ENCODE assay signal across 21 mouse cellular contexts in the genomic region with DNA sequence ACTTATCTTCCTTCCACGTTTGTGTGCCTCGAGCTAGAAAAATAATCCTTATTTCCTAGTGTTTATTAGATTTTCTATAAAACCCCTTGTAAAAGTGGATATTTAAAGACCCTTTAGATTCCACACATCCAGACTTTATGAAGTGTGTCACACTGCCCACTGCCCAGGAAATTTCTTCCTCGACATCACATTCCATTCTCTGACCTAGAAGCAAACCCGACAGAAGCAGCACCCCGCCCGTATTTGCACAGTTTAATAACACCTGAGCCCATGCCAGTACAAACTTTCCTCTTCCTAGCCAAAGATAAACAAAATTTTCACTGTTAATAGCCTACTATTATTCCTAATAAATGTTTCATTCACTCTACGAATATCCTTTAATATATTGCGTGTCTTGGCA.
DNase-seq lines count a peak whose midpoint lies in the region; ATAC-seq and TF ChIP-seq lines count a peak whose summit lies in the region.
"Had no signal": no experiment of that assay in that cellular context is flagged by ENCODE, and none has a peak within 500 bp of the region (broad histone marks: within the 10 kb centered on the region; RNA-seq: fewer than 3 reads in every experiment).

No protein-coding gene starts in this region.

- TF ChIP-seq CTCF in heart, adult 2 months (IDR thresholded peaks at IDR 0.05), result no peak
- TF ChIP-seq CTCF in kidney, postnatal 0 days (IDR thresholded peaks at IDR 0.05; ENCODE audit: low read depth), result no peak
- TF ChIP-seq CTCF in lung, adult 2 months (IDR thresholded peaks at IDR 0.05; ENCODE audit: insufficient read depth, low read length), result no peak

- no peak overlapping the region for H3K4me2 ChIP-seq in kidney, postnatal 0 days (ENCODE audit: low read length)
- H3K4me2 ChIP-seq in lung, embryonic 16.5 days (ENCODE audit: low read depth, low read length), result no peak overlapping the region
- no peak overlapping the region for H3K4me2 ChIP-seq in stomach, embryonic 16.5 days (ENCODE audit: low read depth, low read length)
- H3K4me2 ChIP-seq: embryonic facial prominence, embryonic 15.5 days; hindbrain, embryonic 12.5 days had no signal

- no peaks in the 10 kb centered on the region for H3K9me3 ChIP-seq in heart, embryonic 10.5 days
- H3K9me3 ChIP-seq in kidney, postnatal 0 days (replicated peaks; ENCODE audit: low read length), result no peaks in the 10 kb centered on the region
- no peaks in the 10 kb centered on the region for H3K9me3 ChIP-seq in lung, embryonic 16.5 days (ENCODE audit: control insufficient read depth, low read length)
- no peaks in the 10 kb centered on the region for H3K9me3 ChIP-seq in stomach, embryonic 16.5 days (replicated peaks; ENCODE audit: control insufficient read depth, low read length)
- H3K9me3 ChIP-seq: embryonic facial prominence, embryonic 15.5 days; forebrain, embryonic 10.5 days; hindbrain, embryonic 12.5 days had no signal

- H3K79me2 ChIP-seq in heart, adult 2 months (replicated peaks; ENCODE audit: control insufficient read depth, insufficient read depth, low read length), result no peaks in the 10 kb centered on the region

- TF ChIP-seq POLR2A in heart, adult 2 months (IDR thresholded peaks at IDR 0.05; ENCODE audit: insufficient read depth, low read depth, low read length), result no peak
- no peak for TF ChIP-seq POLR2A in lung, adult 2 months (IDR thresholded peaks at IDR 0.05; ENCODE audit: borderline replicate concordance, extremely low read depth, low read depth, low read length)

- ATAC-seq in kidney, postnatal 0 days (replicated peaks; ENCODE audit: low FRiP score, low read depth), result no peak
- ATAC-seq in lung, embryonic 16.5 days (ENCODE audit: low read depth), result peak; percentile 77; the same call in 1 of the 2 replicates
- peak; percentile 13; the same call in 1 of the 2 replicates for ATAC-seq in stomach, embryonic 16.5 days (ENCODE audit: insufficient read depth, low FRiP score)
- ATAC-seq: forebrain, embryonic 14.5 days had no signal

- no peak for TF ChIP-seq EP300 in heart, adult 2 months (IDR thresholded peaks at IDR 0.05; ENCODE audit: insufficient read depth, low read depth, low read length)

- no peak overlapping the region for H3K9ac ChIP-seq in heart, adult 2 months (ENCODE audit: low read depth, low read length)
- no peak overlapping the region for H3K9ac ChIP-seq in kidney, postnatal 0 days (ENCODE audit: low read depth, low read length)
- H3K9ac ChIP-seq in lung, embryonic 16.5 days (ENCODE audit: low read length), result no peak overlapping the region
- no peak overlapping the region for H3K9ac ChIP-seq in stomach, embryonic 16.5 days (ENCODE audit: low read length)
- H3K9ac ChIP-seq: embryonic facial prominence, embryonic 15.5 days; hindbrain, embryonic 12.5 days had no signal

- H3K4me3 ChIP-seq in heart, embryonic 10.5 days, result no peak overlapping the region
- no peak overlapping the region for H3K4me3 ChIP-seq in heart, adult 2 months
- H3K4me3 ChIP-seq in kidney, postnatal 0 days (replicated peaks; ENCODE audit: low read depth, low read length), result no peak overlapping the region
- no peak overlapping the region for H3K4me3 ChIP-seq in lung, embryonic 16.5 days (ENCODE audit: low read length)
- no peak overlapping the region for H3K4me3 ChIP-seq in lung, adult 2 months (replicated peaks; ENCODE audit: extremely low read depth, low read depth, low read length)
- no peak overlapping the region for H3K4me3 ChIP-seq in stomach, embryonic 16.5 days (replicated peaks; ENCODE audit: low read length)
- H3K4me3 ChIP-seq: embryonic facial prominence, embryonic 15.5 days; erythroblast, embryonic 14.5 days; forebrain, embryonic 10.5 days; hindbrain, embryonic 12.5 days had no signal

- no peaks in the 10 kb centered on the region for H3K36me3 ChIP-seq in heart, embryonic 10.5 days
- no peaks in the 10 kb centered on the region for H3K36me3 ChIP-seq in heart, adult 2 months (ENCODE audit: control insufficient read depth, insufficient read depth, low read length)
- H3K36me3 ChIP-seq in kidney, postnatal 0 days (ENCODE audit: insufficient read depth, low read length), result no peaks in the 10 kb centered on the region
- no peaks in the 10 kb centered on the region for H3K36me3 ChIP-seq in lung, embryonic 16.5 days (ENCODE audit: control insufficient read depth, insufficient read depth, low read length)
- H3K36me3 ChIP-seq in stomach, embryonic 16.5 days (ENCODE audit: control insufficient read depth, insufficient read depth, low read length), result no peaks in the 10 kb centered on the region
- H3K36me3 ChIP-seq: embryonic facial prominence, embryonic 15.5 days; forebrain, embryonic 10.5 days; hindbrain, embryonic 12.5 days had no signal

- peaks cover 16% of the 10 kb centered on the region for H3K4me1 ChIP-seq in heart, embryonic 10.5 days
- H3K4me1 ChIP-seq in heart, adult 2 months (ENCODE audit: control insufficient read depth, insufficient read depth, low read length), result no peaks in the 10 kb centered on the region
- H3K4me1 ChIP-seq in kidney, postnatal 0 days (replicated peaks; ENCODE audit: insufficient read depth, low read length), result no peaks in the 10 kb centered on the region
- H3K4me1 ChIP-seq in lung, embryonic 16.5 days (replicated peaks; ENCODE audit: control insufficient read depth, insufficient read depth, low read length), result peaks cover 9% of the 10 kb centered on the region
- H3K4me1 ChIP-seq in lung, adult 2 months (ENCODE audit: control insufficient read depth, insufficient read depth, low read length), result no peaks in the 10 kb centered on the region
- no peaks in the 10 kb centered on the region for H3K4me1 ChIP-seq in stomach, embryonic 16.5 days (ENCODE audit: control insufficient read depth, insufficient read depth, low read length)
- H3K4me1 ChIP-seq: embryonic facial prominence, embryonic 15.5 days; forebrain, embryonic 10.5 days; hindbrain, embryonic 12.5 days had no signal

- no peaks in the 10 kb centered on the region for H3K27me3 ChIP-seq in heart, embryonic 10.5 days (ENCODE audit: insufficient read depth, poor library complexity, severe bottlenecking)
- H3K27me3 ChIP-seq in heart, adult 2 months (ENCODE audit: control insufficient read depth, insufficient read depth, low read length), result no peaks in the 10 kb centered on the region
- no peaks in the 10 kb centered on the region for H3K27me3 ChIP-seq in kidney, postnatal 0 days (ENCODE audit: insufficient read depth, low read length)
- no peaks in the 10 kb centered on the region for H3K27me3 ChIP-seq in lung, embryonic 16.5 days (ENCODE audit: control insufficient read depth, insufficient read depth, low read depth, low read length)
- no peaks in the 10 kb centered on the region for H3K27me3 ChIP-seq in stomach, embryonic 16.5 days (ENCODE audit: control insufficient read depth, insufficient read depth, low read length)
- H3K27me3 ChIP-seq: embryonic facial prominence, embryonic 15.5 days; hindbrain, embryonic 12.5 days had no signal

- no peak overlapping the region for H3K27ac ChIP-seq in heart, embryonic 10.5 days
- H3K27ac ChIP-seq in heart, adult 2 months, result no peak overlapping the region
- no peak overlapping the region for H3K27ac ChIP-seq in kidney, postnatal 0 days
- H3K27ac ChIP-seq in lung, embryonic 16.5 days (ENCODE audit: low read length), result peak overlapping the region; percentile 53
- H3K27ac ChIP-seq in stomach, embryonic 16.5 days (ENCODE audit: low read length), result no peak overlapping the region
- H3K27ac ChIP-seq: embryonic facial prominence, embryonic 15.5 days; forebrain, embryonic 10.5 days; hindbrain, embryonic 12.5 days had no signal

- WGBS in heart, embryonic 10.5 days, result 80% methylated on average over 8 of the region's 8 CpGs
- 65% methylated on average over 8 of the region's 8 CpGs for WGBS in heart, adult 2 months
- WGBS in kidney, postnatal 0 days, result 19% methylated on average over 8 of the region's 8 CpGs
- 21% methylated on average over 8 of the region's 8 CpGs for WGBS in lung, embryonic 16.5 days
- 38% methylated on average over 8 of the region's 8 CpGs for WGBS in lung, adult 2 months
- 43% methylated on average over 8 of the region's 8 CpGs for WGBS in stomach, embryonic 16.5 days

- intact Hi-C loops in heart, adult 2 months (cut with DNase I), result loop anchor here (10.0 kb wide), 1 partner anchor 165 kb away; no protein-coding TSS in a partner anchor

- peak; percentile 30 for DNase-seq in heart, embryonic 10.5 days (ENCODE audit: low spot score)
- no peak for DNase-seq in heart, adult 2 months
- DNase-seq in kidney, postnatal 0 days (ENCODE audit: low spot score), result peak; percentile 49
- no peak for DNase-seq in kidney, postnatal 25 days
- DNase-seq in lung, adult 2 months, result no peak
- DNase-seq in testis, postnatal 10 days (ENCODE audit: low spot score), result no peak
- DNase-seq: adrenal gland, postnatal 10 days; cerebellum, adult 11 months; cerebellum, adult 8-10 months; cerebellum, postnatal 14 days; embryo, embryonic 11 days; gastrocnemius, postnatal 10 days; heart, postnatal 10 days; heart, postnatal 4 days had no signal

Comparison
In these comparisons a context has a peak if more than half of its experiments do, and no peak if none do; other contexts are left out.
1. DNase-seq: peak in heart, embryonic 10.5 days (single experiment) and kidney, postnatal 0 days (single experiment); none in heart, adult 2 months (0 of 2), kidney, postnatal 25 days (0 of 2), lung, adult 2 months (single experiment) and testis, postnatal 10 days (single experiment).